Mouse (Mus musculus): ENCODE data around the gene Wap. TPM values are rescaled to one million over a fixed set of nuclear protein-coding genes. Genes with fewer than 3 reads are reported as not detected.

Gene Wap
- total RNA-seq, 1 experiment from 2014 or later = not detected

- no peak for DNase-seq
These were observed 40.9 kb downstream of the Wap start for GRCm38 (mm10) chr11:6597523-6597922.

- no peak for DNase-seq
These were observed 41.8 kb downstream of the Wap start for GRCm38 (mm10) chr11:6596616-6597015.

GRCm38 (mm10) chr11:6596205-6596604 lies 42.2 kb downstream of the Wap start:
- no peak for DNase-seq

- DNase-seq = no peak
These were observed 43.1 kb downstream of the Wap start for GRCm38 (mm10) chr11:6595339-6595738.

- no peak for DNase-seq
These were observed 43.6 kb downstream of the Wap start for GRCm38 (mm10) chr11:6594845-6595244.

- DNase-seq = no peak
These were observed 45.0 kb downstream of the Wap start for GRCm38 (mm10) chr11:6593406-6593805.

- no peak for DNase-seq
These were observed 47.3 kb downstream of the Wap start for GRCm38 (mm10) chr11:6590933-6591675.

- DNase-seq = no peak
These were observed 48.6 kb downstream of the Wap start for GRCm38 (mm10) chr11:6589838-6590237.

GRCm38 (mm10) chr11:6588295-6588694 lies 50.1 kb downstream of the Wap start:
- no peak for DNase-seq

GRCm38 (mm10) chr11:6587249-6587940 lies 51.0 kb downstream of the Wap start:
- DNase-seq = no peak

GRCm38 (mm10) chr11:6586660-6587059 lies 51.8 kb downstream of the Wap start:
- no peak for DNase-seq

- DNase-seq = no peak
These were observed 52.7 kb downstream of the Wap start for GRCm38 (mm10) chr11:6585748-6586147.

Other genes with a start within 250 kb of the Wap start
- 61.5 and 63.4 TPM in 2 replicates for gene Zmiz2, start 249.6 kb downstream of the Wap start, total RNA-seq (2021)
- gene Ppia, start 223.2 kb downstream of the Wap start, total RNA-seq (2021) = 1,910 and 1,993 TPM in 2 replicates
- 75.0 and 84.5 TPM in 2 replicates for gene H2afv, start 194.2 kb downstream of the Wap start, total RNA-seq (2021)
- 72.5 and 73.5 TPM in 2 replicates for gene Purb, start 162.7 kb downstream of the Wap start, total RNA-seq (2021)
- 0.48 and 1.3 TPM in 2 replicates for gene Myo1g, start 117.7 kb downstream of the Wap start, total RNA-seq (2021)
- 31.5 and 38.4 TPM in 2 replicates for gene Ccm2, start 91.8 kb downstream of the Wap start, total RNA-seq (2021)
- 2.2 and 2.5 TPM in 2 replicates for gene Nacad, start 32.6 kb downstream of the Wap start, total RNA-seq (2021)
- gene Tbrg4, start 12.6 kb downstream of the Wap start, total RNA-seq (2021) = 54.1 and 60.7 TPM in 2 replicates
- 10.5 and 13.4 TPM in 2 replicates for gene Ramp3, start 19.9 kb upstream of the Wap start, total RNA-seq (2021)
- not detected in 2 replicates for gene Gm11983, start 199.0 kb upstream of the Wap start, total RNA-seq (2021)